Mouse (Mus musculus): ENCODE data around the gene Mrps14. TPM values are rescaled to one million over a fixed set of nuclear protein-coding genes. Genes with fewer than 3 reads are reported as not detected.

Gene Mrps14
- polyA plus RNA-seq, 1 experiment from 2014 or later, result 254 TPM

DNA sequence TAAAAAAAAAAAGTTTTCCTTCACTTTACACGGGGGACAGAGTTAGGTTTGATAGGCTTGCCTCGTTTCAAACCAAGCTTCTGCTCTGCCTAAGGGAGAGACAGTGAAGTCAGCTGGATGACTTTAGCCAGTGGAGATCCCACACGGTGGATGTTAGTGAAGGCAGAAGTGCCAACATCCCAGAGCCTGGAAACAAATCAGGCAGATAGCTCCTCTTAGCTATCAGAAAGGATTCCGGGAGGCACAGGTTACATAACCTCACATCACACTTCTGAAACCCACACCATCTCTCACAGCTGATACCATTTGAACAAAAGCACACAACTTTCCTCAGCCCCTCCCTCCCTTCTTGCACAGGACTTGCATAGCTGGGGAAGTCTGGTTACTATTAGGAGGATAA is 55.8 kb downstream of the Mrps14 start:
- no peak overlapping the region for H3K4me3 ChIP-seq
- no peaks in the 10 kb centered on the region for H3K27me3 ChIP-seq
- 0 out of 2 replicates have a peak overlapping the region, but pooled peaks have one; percentile 16 for H3K27ac ChIP-seq
- no peaks in the 10 kb centered on the region for H3K9me3 ChIP-seq
- 0 out of 2 replicates have a peak, but pooled peaks cover under 1% of the 10 kb centered on the region for H3K36me3 ChIP-seq
- WGBS, result 32% methylated on average over 4 of the region's 4 CpGs
- no peak overlapping the region for H3K9ac ChIP-seq
- no peak for ATAC-seq (ENCODE audit: insufficient number of reproducible peaks, insufficient read depth, low FRiP score, low TSS enrichment, low read depth)
- H3K4me1 ChIP-seq, result peaks cover 17% of the 10 kb centered on the region
- no peak overlapping the region for H3K4me2 ChIP-seq

DNA sequence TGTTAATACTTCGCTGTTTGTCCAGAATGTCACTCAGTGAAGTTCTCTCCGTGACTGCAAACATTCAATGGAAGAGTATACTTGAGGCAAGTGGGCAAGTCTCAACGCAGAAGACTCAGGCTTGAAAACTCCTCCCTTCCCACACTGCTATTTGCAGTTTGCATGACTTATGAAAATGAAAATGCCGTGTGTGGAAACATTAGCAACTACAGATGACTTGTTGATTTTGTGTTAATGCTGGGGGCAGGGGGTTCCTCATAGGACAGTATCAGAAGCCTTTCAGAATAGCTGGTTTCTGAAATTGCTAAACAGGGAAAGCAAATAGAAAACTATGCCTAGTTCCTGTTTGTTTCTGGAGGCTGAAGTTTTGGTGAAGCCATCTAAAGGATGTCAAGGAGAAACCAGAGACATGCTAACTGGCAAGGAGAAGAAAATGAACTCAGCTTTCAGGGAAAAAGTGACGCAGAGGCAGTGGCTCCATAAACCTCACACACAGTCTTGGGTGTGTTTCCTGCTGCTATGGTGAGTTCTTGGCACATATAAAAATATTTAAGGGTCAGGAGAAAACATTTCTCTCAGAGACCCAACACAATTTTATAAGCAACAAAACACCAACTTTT is 56.5 kb downstream of the Mrps14 start:
- ATAC-seq (ENCODE audit: insufficient number of reproducible peaks, insufficient read depth, low FRiP score, low TSS enrichment, low read depth), result no peak
- Histone ChIP-seq H3K4me1 (peaks cover 17% of the 10 kb centered on the region), H3K27me3 (no peaks in the 10 kb centered on the region), H3K9ac (no peak overlapping the region), H3K9me3 (no peaks in the 10 kb centered on the region), H3K27ac (no peak overlapping the region), H3K4me2 (no peak overlapping the region; the same call in 1 of the 2 replicates), H3K4me3 (no peak overlapping the region), H3K36me3 (0 out of 2 replicates have a peak, but pooled peaks cover 3% of the 10 kb centered on the region)
- 47% methylated on average over 5 of the region's 5 CpGs for WGBS

Other genes starting within 250 kb of the Mrps14 start
- gene 4930523C07Rik, start 150.8 kb upstream of the Mrps14 start, polyA plus RNA-seq (2015; fragmentation: Nextera tagmentation; extraction: Ambion mirVana), result 8.5 and 11.5 TPM in 2 replicates
- 7.8 and 14.1 TPM in 2 replicates for gene Tnn, start 41.6 kb upstream of the Mrps14 start, polyA plus RNA-seq (2015; fragmentation: Nextera tagmentation; extraction: Ambion mirVana)
- gene Cacybp, start 17.7 kb downstream of the Mrps14 start, polyA plus RNA-seq (2015; fragmentation: Nextera tagmentation; extraction: Ambion mirVana), result 223 and 260 TPM in 2 replicates